Mouse (Mus musculus): ENCODE measurements around the gene Zfp61. TPM values are rescaled to one million over a fixed set of nuclear protein-coding genes. Genes with fewer than 3 reads are reported as not detected.

Zfp61 gene
- polyA plus RNA-seq, 1 experiment from 2014 or later: 1.8 TPM

DNA sequence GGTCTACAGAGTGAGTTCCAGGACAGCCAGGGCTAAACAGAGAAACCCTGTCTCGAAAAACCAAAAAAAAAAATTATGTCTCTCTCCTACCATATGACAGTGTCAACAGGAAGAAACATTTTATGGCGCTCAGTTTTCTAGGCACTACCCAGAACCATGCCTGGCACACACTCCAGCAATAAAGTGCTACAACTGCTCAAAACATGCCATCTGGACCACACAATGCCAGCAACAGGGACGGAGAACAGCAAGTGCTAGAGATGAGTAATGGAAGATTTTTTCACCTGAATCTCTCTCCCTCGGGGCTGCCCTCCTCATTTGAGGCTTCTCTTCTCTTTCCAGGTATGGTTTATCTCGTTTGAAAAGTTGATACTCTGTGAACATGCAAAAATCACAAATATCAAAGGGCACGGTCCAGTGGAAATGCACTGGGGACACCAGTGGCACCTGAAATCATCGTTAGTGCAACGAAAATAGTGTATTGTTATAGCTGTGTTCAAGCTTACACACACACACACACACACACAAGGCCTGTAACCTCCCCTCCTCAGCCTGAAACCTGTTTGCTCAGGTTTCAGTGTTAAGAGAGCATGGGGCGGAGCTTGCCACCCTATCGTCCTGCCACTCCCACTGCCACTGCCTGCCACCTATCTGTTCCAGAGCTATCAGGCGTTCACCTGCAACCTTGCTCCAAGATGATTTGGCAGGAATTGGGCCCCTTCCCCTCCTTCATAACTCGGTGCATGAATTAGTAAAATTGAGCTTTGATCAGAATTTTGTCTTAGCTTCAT is 7.8 kb downstream of the Zfp61 start:
- no peak for ATAC-seq
- no peaks in the 10 kb centered on the region for H3K27me3 ChIP-seq (ENCODE audit: insufficient read depth, low read length)
- H3K4me2 ChIP-seq (ENCODE audit: low read depth, low read length): no peak overlapping the region
- TF ChIP-seq CTCF (IDR thresholded peaks at IDR 0.05; ENCODE audit: low read depth) (no peak), EP300 (IDR thresholded peaks at IDR 0.05; ENCODE audit: low read depth) (no peak)
- no peaks in the 10 kb centered on the region for H3K4me1 ChIP-seq (ENCODE audit: insufficient read depth)
- 79% methylated on average over 12 of the region's 12 CpGs for WGBS (ENCODE audit: insufficient replicate concordance)
- H3K27ac ChIP-seq (ENCODE audit: low read depth): no peak overlapping the region
- 0 out of 2 replicates have a peak, but pooled peaks cover 2% of the 10 kb centered on the region for H3K36me3 ChIP-seq (replicated peaks; ENCODE audit: insufficient read depth, low read length)
- no peaks in the 10 kb centered on the region for H3K9me3 ChIP-seq (ENCODE audit: low read length)
- no peak for DNase-seq
- no peak overlapping the region for H3K4me3 ChIP-seq (ENCODE audit: low read depth, low read length)
- no peak overlapping the region for H3K9ac ChIP-seq (replicated peaks)

DNA sequence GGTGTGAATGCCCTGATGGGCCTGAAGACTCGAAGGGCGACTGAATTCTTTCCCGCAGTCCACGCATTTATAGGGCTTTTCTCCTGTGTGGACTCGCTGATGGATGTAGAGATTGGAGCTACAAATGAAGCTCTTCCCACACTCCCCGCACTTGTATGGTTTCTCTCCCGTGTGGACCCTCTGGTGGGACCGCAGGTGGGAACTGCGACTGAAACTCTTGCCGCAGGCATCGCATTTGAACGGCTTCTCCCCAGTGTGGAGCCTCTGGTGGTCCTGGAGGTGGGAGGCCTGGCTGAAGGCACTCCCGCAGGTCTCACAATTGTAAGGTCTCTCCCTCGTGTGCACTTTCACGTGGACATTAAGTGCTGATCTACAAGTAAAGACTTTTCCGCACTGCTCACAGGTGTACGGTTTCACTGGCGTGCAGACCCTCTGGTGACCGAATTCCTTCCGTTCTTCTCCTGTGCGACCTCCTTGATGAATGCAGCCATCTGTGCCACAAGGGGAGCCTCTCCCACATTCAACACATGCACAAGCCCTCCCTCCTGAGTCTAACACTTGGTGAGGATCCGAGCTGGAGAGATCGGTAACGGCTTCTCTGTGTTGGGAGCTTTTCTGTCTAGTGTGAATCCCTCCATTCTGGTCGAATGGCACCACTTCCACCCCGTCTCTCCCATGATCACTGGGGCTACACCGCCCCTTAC is 9.5 kb downstream of the Zfp61 start:
- DNase-seq (no peak), ATAC-seq (no peak)
- Histone ChIP-seq H3K9ac (replicated peaks) (no peak overlapping the region), H3K27ac (ENCODE audit: low read depth) (no peak overlapping the region), H3K9me3 (ENCODE audit: low read length) (no peaks in the 10 kb centered on the region), H3K4me1 (ENCODE audit: insufficient read depth) (no peaks in the 10 kb centered on the region), H3K36me3 (replicated peaks; ENCODE audit: insufficient read depth, low read length) (0 out of 2 replicates have a peak, but pooled peaks cover 2% of the 10 kb centered on the region), H3K27me3 (ENCODE audit: insufficient read depth, low read length) (no peaks in the 10 kb centered on the region), H3K4me3 (ENCODE audit: low read depth, low read length) (no peak overlapping the region), H3K4me2 (ENCODE audit: low read depth, low read length) (no peak overlapping the region)
- WGBS (ENCODE audit: insufficient replicate concordance): 90% methylated on average over 27 of the region's 27 CpGs
- TF ChIP-seq EP300 (IDR thresholded peaks at IDR 0.05; ENCODE audit: low read depth): no peak
- no peak for TF ChIP-seq CTCF (IDR thresholded peaks at IDR 0.05; ENCODE audit: low read depth)

DNA sequence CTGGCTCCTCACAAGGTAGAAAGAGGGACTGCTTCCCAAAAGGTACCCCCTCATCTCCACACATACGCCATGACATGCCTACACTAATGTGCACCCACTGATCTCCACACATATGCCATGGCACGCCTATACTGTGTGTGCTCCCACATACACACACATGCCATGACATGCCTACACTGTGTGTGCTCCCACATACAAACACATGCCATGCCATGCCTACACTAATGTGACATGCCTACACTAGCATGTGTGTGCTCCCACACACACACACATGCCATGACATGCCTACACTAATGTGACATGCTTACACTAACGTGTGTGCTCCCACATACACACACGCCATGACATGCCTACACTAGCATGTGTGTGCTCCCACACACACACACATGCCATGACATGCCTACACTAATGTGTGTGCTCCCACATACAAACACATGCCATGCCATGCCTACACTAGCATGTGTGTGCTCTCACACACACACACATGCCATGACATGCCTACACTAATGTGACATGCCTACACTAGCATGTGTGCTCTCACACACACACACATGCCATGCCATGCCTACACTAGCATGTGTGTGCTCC is 10.8 kb downstream of the Zfp61 start:
- no peak for TF ChIP-seq EP300 (IDR thresholded peaks at IDR 0.05; ENCODE audit: low read depth)
- H3K4me1 ChIP-seq (ENCODE audit: insufficient read depth): no peaks in the 10 kb centered on the region
- no peak overlapping the region for H3K4me3 ChIP-seq (ENCODE audit: low read depth, low read length)
- H3K4me2 ChIP-seq (ENCODE audit: low read depth, low read length): no peak overlapping the region
- H3K27ac ChIP-seq (ENCODE audit: low read depth): no peak overlapping the region
- H3K9me3 ChIP-seq (ENCODE audit: low read length): no peaks in the 10 kb centered on the region
- H3K36me3 ChIP-seq (replicated peaks; ENCODE audit: insufficient read depth, low read length): 0 out of 2 replicates have a peak, but pooled peaks cover 2% of the 10 kb centered on the region
- ATAC-seq (no peak), DNase-seq (no peak)
- WGBS (ENCODE audit: insufficient replicate concordance): 86% methylated on average over 4 of the region's 4 CpGs
- no peaks in the 10 kb centered on the region for H3K27me3 ChIP-seq (ENCODE audit: insufficient read depth, low read length)
- H3K9ac ChIP-seq (replicated peaks): no peak overlapping the region

DNA sequence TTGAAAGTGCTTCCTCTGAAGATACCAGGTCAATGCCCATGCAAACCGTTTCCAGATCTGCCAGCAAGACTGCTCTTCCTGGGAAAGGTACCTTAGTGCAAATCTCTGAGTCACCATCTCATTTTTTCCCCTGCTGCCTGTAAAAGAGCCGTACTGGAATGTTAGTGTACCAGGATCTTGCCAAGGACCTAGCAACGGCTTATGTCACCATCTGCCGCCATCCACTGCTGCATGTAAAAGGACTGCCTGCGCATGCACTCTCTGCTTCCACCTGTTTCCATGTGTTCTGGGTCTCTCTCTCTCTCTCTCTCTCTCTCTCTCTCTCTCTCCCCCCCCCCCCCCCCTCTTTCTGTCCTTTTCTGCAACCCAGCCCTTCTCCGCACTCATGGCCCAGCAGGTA is 12.5 kb downstream of the Zfp61 start:
- WGBS (ENCODE audit: insufficient replicate concordance): 85% methylated on average over 6 of the region's 6 CpGs
- TF ChIP-seq CTCF (IDR thresholded peaks at IDR 0.05; ENCODE audit: low read depth): no peak
- H3K4me3 ChIP-seq (ENCODE audit: low read depth, low read length): no peak overlapping the region
- no peaks in the 10 kb centered on the region for H3K4me1 ChIP-seq (ENCODE audit: insufficient read depth)
- no peak overlapping the region for H3K27ac ChIP-seq (ENCODE audit: low read depth)
- no peaks in the 10 kb centered on the region for H3K27me3 ChIP-seq (ENCODE audit: insufficient read depth, low read length)
- ATAC-seq (no peak), DNase-seq (no peak)
- 0 out of 2 replicates have a peak, but pooled peaks cover 2% of the 10 kb centered on the region for H3K36me3 ChIP-seq (replicated peaks; ENCODE audit: insufficient read depth, low read length)
- H3K9ac ChIP-seq (replicated peaks): no peak overlapping the region
- H3K9me3 ChIP-seq (ENCODE audit: low read length): no peaks in the 10 kb centered on the region; the same call in 1 of the 2 replicates
- no peak overlapping the region for H3K4me2 ChIP-seq (ENCODE audit: low read depth, low read length)

DNA sequence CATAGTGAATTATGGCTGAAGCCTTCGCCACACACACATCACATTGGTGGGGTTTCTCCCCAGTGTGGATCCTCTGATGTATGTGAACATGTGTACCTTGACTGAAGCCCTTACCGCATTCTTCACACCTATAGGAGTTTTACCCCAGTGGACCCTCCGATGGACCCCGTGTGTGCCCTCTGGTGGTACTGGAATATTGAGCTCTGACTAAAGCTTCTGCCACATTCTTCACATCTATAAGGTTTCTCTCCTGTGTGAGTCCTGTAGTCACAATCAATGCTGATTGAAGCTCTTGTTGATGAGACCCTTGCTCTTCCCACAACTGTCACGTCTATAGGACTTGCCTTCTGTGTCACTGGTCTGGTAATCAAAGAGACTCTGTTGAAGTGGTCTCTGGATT is 13.4 kb downstream of the Zfp61 start:
- Histone ChIP-seq H3K9me3 (ENCODE audit: low read length) (no peaks in the 10 kb centered on the region; the same call in 1 of the 2 replicates), H3K4me3 (ENCODE audit: low read depth, low read length) (no peak overlapping the region), H3K9ac (replicated peaks) (no peak overlapping the region), H3K27ac (ENCODE audit: low read depth) (no peak overlapping the region), H3K27me3 (ENCODE audit: insufficient read depth, low read length) (no peaks in the 10 kb centered on the region), H3K36me3 (replicated peaks; ENCODE audit: insufficient read depth, low read length) (0 out of 2 replicates have a peak, but pooled peaks cover 2% of the 10 kb centered on the region), H3K4me1 (ENCODE audit: insufficient read depth) (no peaks in the 10 kb centered on the region), H3K4me2 (ENCODE audit: low read depth, low read length) (no peak overlapping the region)
- no peak for ATAC-seq
- DNase-seq: no peak
- 82% methylated on average over 5 of the region's 5 CpGs for WGBS (ENCODE audit: insufficient replicate concordance)
- TF ChIP-seq CTCF (IDR thresholded peaks at IDR 0.05; ENCODE audit: low read depth) (no peak), EP300 (IDR thresholded peaks at IDR 0.05; ENCODE audit: low read depth) (no peak)

DNA sequence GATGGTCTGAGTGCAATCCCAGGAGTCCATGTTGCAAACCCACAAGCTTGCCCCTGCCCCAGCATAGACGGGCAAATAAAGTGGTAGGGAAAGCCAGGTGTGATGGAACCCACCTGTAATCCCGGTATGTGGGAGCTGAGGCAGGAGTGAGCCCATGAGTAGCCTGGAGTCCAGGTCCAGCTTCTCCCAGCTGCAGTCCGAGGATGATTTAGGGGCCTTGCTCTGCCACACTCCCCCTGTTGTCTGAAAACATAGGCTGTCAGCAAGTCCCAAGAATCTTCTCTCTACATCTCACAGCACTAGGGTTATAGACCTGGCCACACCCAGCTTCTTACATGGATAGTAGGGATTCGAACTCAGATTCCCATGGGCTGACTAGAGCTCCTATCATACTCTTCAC is 14.1 kb downstream of the Zfp61 start:
- Histone ChIP-seq H3K4me2 (ENCODE audit: low read depth, low read length) (no peak overlapping the region), H3K9me3 (ENCODE audit: low read length) (no peaks in the 10 kb centered on the region; the same call in 1 of the 2 replicates), H3K27ac (ENCODE audit: low read depth) (no peak overlapping the region), H3K9ac (replicated peaks) (no peak overlapping the region), H3K36me3 (replicated peaks; ENCODE audit: insufficient read depth, low read length) (0 out of 2 replicates have a peak, but pooled peaks cover 2% of the 10 kb centered on the region), H3K4me3 (ENCODE audit: low read depth, low read length) (no peak overlapping the region), H3K27me3 (ENCODE audit: insufficient read depth, low read length) (no peaks in the 10 kb centered on the region), H3K4me1 (ENCODE audit: insufficient read depth) (no peaks in the 10 kb centered on the region)
- TF ChIP-seq CTCF (IDR thresholded peaks at IDR 0.05; ENCODE audit: low read depth) (no peak), EP300 (IDR thresholded peaks at IDR 0.05; ENCODE audit: low read depth) (no peak)
- 67% methylated on average over 4 of the region's 4 CpGs for WGBS (ENCODE audit: insufficient replicate concordance)
- DNase-seq (no peak), ATAC-seq (no peak)
